Mouse (Mus musculus) Muller cell, postnatal 12 days (primary cell): ENCODE measurements around the gene Gm17521.
"Not testable (repeated sequence)": the region's sequence is repeated elsewhere in the genome, so short reads cannot be mapped to it uniquely, and the experiment has no call there.

Experiments
- DNase-seq: peaks from one replicate; pipeline ENCODE4 v3.0.0-alpha.2; 2015; ENCODE audit errors: inconsistent ontology term

The Gm17521 gene

GRCm38 (mm10) chrX:123029569-123029968 lies at the start of gene Gm17521:
Gene Gm17521, minus strand, starts transcription at chrX:123029669.
- not testable (repeated sequence) for DNase-seq

GRCm38 (mm10) chrX:123043956-123044355 lies 14.5 kb upstream of the Gm17521 start:
- DNase-seq = no peak

- DNase-seq = no peak
These were observed 14.0 kb upstream of the Gm17521 start for GRCm38 (mm10) chrX:123043516-123043915.
